In the genomic region with DNA sequence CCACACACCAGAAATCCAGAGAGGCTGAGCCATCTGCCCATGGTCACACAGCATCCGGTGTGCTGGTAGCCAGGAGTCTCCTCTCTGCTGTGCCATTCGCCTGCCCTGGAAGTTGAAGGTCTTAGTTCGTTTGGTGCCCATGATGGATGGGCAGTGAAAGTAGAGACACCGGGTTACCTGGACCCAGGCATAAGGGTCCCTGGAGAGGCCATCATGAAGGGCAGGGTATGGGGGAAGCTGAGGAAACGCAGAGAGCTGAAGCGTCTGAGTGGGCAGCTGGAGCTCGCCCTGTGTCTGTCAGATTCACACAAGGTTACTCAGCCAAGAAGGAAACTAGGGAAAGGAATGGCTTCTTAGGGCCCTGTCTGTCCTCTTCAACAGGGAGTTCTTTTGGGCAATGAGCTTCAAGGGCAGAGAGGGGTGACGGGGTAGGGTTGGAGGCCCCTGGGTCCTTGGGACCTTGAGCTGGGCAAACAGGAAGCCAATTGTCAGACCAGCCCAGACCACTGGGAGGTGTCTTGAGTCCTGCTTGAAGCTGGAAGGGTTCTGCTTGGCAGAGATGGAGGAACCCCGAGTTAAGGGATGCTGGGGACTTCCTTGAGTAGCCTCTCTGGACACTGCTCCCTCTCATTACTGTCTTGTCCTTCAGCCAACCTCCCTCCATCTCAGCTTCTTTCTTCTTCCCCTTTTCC, we compare ENCODE assay signal across 14 mouse cellular contexts.
DNase-seq lines count a peak whose midpoint lies in the region; ATAC-seq and TF ChIP-seq lines count a peak whose summit lies in the region.
"Had no signal": no experiment of that assay in that cellular context is flagged by ENCODE, and none has a peak within 500 bp of the region (broad histone marks: within the 10 kb centered on the region; RNA-seq: fewer than 3 reads in every experiment).

No protein-coding gene starts in this region.

- no peak for ATAC-seq in liver, embryonic 14.5 days (ENCODE audit: insufficient read depth)
- ATAC-seq in liver, embryonic 12.5 days, result no peak
- ATAC-seq: activated CD4-positive, CD25-positive, alpha-beta regulatory T cell, adult 4 months; hindbrain, embryonic 16.5 days had no signal

- TF ChIP-seq POLR2A in cortical plate, adult 2 months (IDR thresholded peaks at IDR 0.05; ENCODE audit: extremely low read depth, insufficient read depth, low read length), result no peak

- no peak overlapping the region for H3K4me3 ChIP-seq in liver, embryonic 14.5 days (ENCODE audit: insufficient read depth in 1 of 2, low read depth in 2 of 2, low read length in 2 of 2)
- no peak overlapping the region for H3K4me3 ChIP-seq in liver, embryonic 12.5 days
- H3K4me3 ChIP-seq in cortical plate, adult 2 months (ENCODE audit: insufficient read depth, low read length), result no peak overlapping the region
- H3K4me3 ChIP-seq: erythroblast, embryonic 14.5 days; heart, embryonic 13.5 days had no signal

- TF ChIP-seq CTCF in liver, embryonic 14.5 days (IDR thresholded peaks at IDR 0.05; ENCODE audit: low read depth), result peak; percentile 25; the same call in 1 of the 2 replicates
- peak; percentile 45 for TF ChIP-seq CTCF in cortical plate, adult 2 months (IDR thresholded peaks at IDR 0.05; ENCODE audit: extremely low read depth, insufficient read depth, low read length)

- intact Hi-C loops in heart, postnatal 36 days (cut with DNase I), result no loop called here

- no peaks in the 10 kb centered on the region for H3K36me3 ChIP-seq in liver, embryonic 14.5 days (replicated peaks; ENCODE audit: control insufficient read depth, insufficient read depth, low read depth)
- peaks cover 11% of the 10 kb centered on the region for H3K36me3 ChIP-seq in liver, embryonic 12.5 days
- H3K36me3 ChIP-seq: G1E had no signal

- WGBS in liver, embryonic 14.5 days (ENCODE audit: insufficient replicate concordance), result 50% methylated on average over 9 of the region's 9 CpGs
- WGBS in liver, embryonic 12.5 days (ENCODE audit: insufficient replicate concordance), result 60% methylated on average over 9 of the region's 9 CpGs

- H3K9ac ChIP-seq in liver, embryonic 14.5 days (replicated peaks), result no peak overlapping the region
- no peak overlapping the region for H3K9ac ChIP-seq in liver, embryonic 12.5 days
- H3K9ac ChIP-seq: heart, embryonic 13.5 days had no signal

- no peak overlapping the region for H3K27ac ChIP-seq in liver, embryonic 14.5 days
- H3K27ac ChIP-seq in liver, embryonic 12.5 days, result no peak overlapping the region
- H3K27ac ChIP-seq in cortical plate, adult 2 months (ENCODE audit: insufficient read depth, low read length), result no peak overlapping the region
- H3K27ac ChIP-seq: heart, embryonic 13.5 days; macrophage had no signal

- H3K9me3 ChIP-seq in liver, embryonic 14.5 days (ENCODE audit: control insufficient read depth, low read length), result no peaks in the 10 kb centered on the region
- H3K9me3 ChIP-seq in liver, embryonic 12.5 days (replicated peaks), result no peaks in the 10 kb centered on the region
- H3K9me3 ChIP-seq: G1E; heart, embryonic 13.5 days had no signal

- no peak overlapping the region for H3K4me2 ChIP-seq in liver, embryonic 14.5 days (ENCODE audit: low read depth)
- no peak overlapping the region for H3K4me2 ChIP-seq in liver, embryonic 12.5 days
- H3K4me2 ChIP-seq: heart, embryonic 13.5 days had no signal

- H3K4me1 ChIP-seq in liver, embryonic 14.5 days (replicated peaks; ENCODE audit: control insufficient read depth in 2 of 2, insufficient read depth in 2 of 2, low read length in 1 of 2), result no peaks in the 10 kb centered on the region
- H3K4me1 ChIP-seq in liver, embryonic 12.5 days, result no peaks in the 10 kb centered on the region
- H3K4me1 ChIP-seq in cortical plate, adult 2 months (ENCODE audit: control insufficient read depth, insufficient read depth, low read length), result peaks cover 9% of the 10 kb centered on the region
- H3K4me1 ChIP-seq: heart, embryonic 13.5 days had no signal

- H3K27me3 ChIP-seq in liver, embryonic 14.5 days (ENCODE audit: control insufficient read depth, insufficient read depth, low read length), result no peaks in the 10 kb centered on the region
- no peaks in the 10 kb centered on the region; the same call in 1 of the 2 replicates for H3K27me3 ChIP-seq in liver, embryonic 12.5 days (replicated peaks)
- H3K27me3 ChIP-seq: heart, embryonic 13.5 days had no signal

- TF ChIP-seq EP300 in liver, embryonic 14.5 days (IDR thresholded peaks at IDR 0.05; ENCODE audit: low read depth), result no peak

- DNase-seq in heart, adult 11 months, result peak; percentile 87
- no peak for DNase-seq in heart, postnatal 36 days
- DNase-seq in liver, embryonic 14.5 days (ENCODE audit: low read depth in 3 of 3, low spot score in 3 of 3), result no peak
- DNase-seq in ES-CJ7 (ENCODE audit: low read depth, low spot score), result peak; percentile 29
- DNase-seq in thymus, postnatal 25 days, result no peak
- DNase-seq: cerebellum, adult 9-10 months had no signal

Comparison
In these comparisons a context has a peak if more than half of its experiments do, and no peak if none do; other contexts are left out.
1. DNase-seq: peak in heart, adult 11 months (single experiment) and ES-CJ7 (single experiment); none in heart, postnatal 36 days (0 of 2), liver, embryonic 14.5 days (0 of 3) and thymus, postnatal 25 days (single experiment).